Mouse (Mus musculus) testis, adult 2 months (tissue): ENCODE measurements at regions not wholly inside any gene's neighbourhood (a gene's known extent, or its start where the extent isn't known, plus 50 kb on each side); places are given as distances from the start of the nearest gene placed in this dataset.

Experiments
- H3K27ac ChIP-seq: fragments of 200-500 bp; 2 replicates; pipeline ENCODE4 v1.5.1; 2012; ENCODE audit warnings: low read depth, low read length; ENCODE audit not compliant: control insufficient read depth, insufficient read depth
- H3K27me3 ChIP-seq: fragments of 200-500 bp; 2 replicates; pipeline ENCODE4 v1.6.1; 2012; ENCODE audit warnings: mild to moderate bottlenecking, low read length, moderate library complexity; ENCODE audit not compliant: control insufficient read depth, insufficient read depth
- H3K36me3 ChIP-seq: fragments of 200-500 bp; 2 replicates; pipeline ENCODE4 v1.6.1; 2012; ENCODE audit warnings: mild to moderate bottlenecking, low read length; ENCODE audit not compliant: control insufficient read depth, insufficient read depth
- H3K4me1 ChIP-seq: fragments of 200-500 bp; 2 replicates; pipeline ENCODE4 v1.6.1; 2012; ENCODE audit warnings: low read length; ENCODE audit not compliant: control insufficient read depth, insufficient read depth
- H3K4me3 ChIP-seq: fragments of 200-500 bp; 2 replicates; pipeline ENCODE4 v1.5.1; 2012; ENCODE audit warnings: low read depth, mild to moderate bottlenecking, low read length, moderate library complexity, mixed read lengths; ENCODE audit not compliant: control insufficient read depth
- CTCF ChIP-seq: fragments of 200-500 bp; IDR thresholded peaks from 2 replicates; pipeline ENCODE4 v1.5.1; 2012; ENCODE audit warnings: low read depth, mild to moderate bottlenecking, inconsistent platforms, low read length, moderate library complexity; ENCODE audit not compliant: control insufficient read depth, insufficient read depth, insufficient replicate concordance
- POLR2A ChIP-seq: fragments of 200-500 bp; IDR thresholded peaks from 2 replicates; pipeline ENCODE4 v1.6.1; 2012; ENCODE audit warnings: low read depth, mild to moderate bottlenecking, inconsistent platforms, low read length, moderate library complexity; ENCODE audit not compliant: control insufficient read depth

GRCm38 (mm10) chr8:33183029-33183428 lies 245.5 kb upstream of the 5930422O12Rik start:
- Histone ChIP-seq H3K4me3 (no peak overlapping the region), H3K36me3 (no peaks in the 10 kb centered on the region), H3K27ac (no peak overlapping the region), H3K27me3 (no peaks in the 10 kb centered on the region), H3K4me1 (no peaks in the 10 kb centered on the region)
- TF ChIP-seq POLR2A: no peak
- no peak for TF ChIP-seq CTCF
